Mouse (Mus musculus) urinary bladder, adult 18-20 months (tissue): ENCODE results near the gene Tln2.

Experiments used
- DNase-seq, 2 experiments: peaks; one replicate each; pipeline ENCODE4 v3.0.0; 2022; ENCODE audit warnings: low spot score in 2 of 2, mixed read lengths in 2 of 2

The Tln2 gene

GRCm38 (mm10) chr9:67211220-67211619 is 348.3 kb downstream of the Tln2 start:
- no peak for DNase-seq

DNA sequence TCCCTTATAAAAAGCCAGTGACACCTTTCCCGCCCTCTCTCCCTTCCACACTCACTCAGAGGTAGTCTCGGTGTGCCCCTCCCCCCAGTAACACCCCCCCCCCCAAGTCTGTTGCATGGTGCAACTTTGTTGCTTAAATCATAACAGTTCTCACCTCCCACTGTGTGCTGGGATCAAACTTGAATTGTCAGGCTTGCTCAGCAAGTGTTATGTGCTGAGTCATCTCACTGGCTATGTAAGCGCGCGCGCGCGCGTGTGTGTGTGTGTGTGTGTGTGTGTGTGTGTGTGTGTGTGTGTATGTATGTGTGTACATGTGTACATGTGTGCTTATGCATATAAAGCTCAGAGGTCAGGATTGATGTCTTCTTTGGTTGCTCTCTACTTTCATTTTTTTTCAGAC is 350.1 kb downstream of the Tln2 start:
- DNase-seq: no peak

GRCm38 (mm10) chr9:67208420-67208819 is 351.1 kb downstream of the Tln2 start:
- no peak for DNase-seq

DNA sequence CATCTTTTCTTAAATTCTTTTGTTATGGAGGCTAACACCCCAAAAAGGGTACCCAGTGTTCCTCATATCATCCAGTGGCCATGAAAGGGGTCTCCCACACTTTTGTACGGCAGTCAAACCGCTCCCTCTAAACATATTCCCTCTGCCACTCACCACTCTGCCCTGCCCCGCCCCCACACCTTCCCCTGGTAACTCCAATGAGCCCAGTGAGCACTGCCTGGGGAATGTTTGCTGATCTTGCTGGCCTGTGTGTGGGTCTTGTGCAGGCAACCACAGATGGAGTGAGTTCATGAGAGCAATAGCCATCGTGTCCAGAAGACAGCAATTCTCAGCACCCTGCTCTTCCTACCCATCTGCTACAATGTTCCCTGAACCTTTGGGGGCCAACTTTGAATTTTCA is 354.3 kb downstream of the Tln2 start:
- DNase-seq: no peak

DNA sequence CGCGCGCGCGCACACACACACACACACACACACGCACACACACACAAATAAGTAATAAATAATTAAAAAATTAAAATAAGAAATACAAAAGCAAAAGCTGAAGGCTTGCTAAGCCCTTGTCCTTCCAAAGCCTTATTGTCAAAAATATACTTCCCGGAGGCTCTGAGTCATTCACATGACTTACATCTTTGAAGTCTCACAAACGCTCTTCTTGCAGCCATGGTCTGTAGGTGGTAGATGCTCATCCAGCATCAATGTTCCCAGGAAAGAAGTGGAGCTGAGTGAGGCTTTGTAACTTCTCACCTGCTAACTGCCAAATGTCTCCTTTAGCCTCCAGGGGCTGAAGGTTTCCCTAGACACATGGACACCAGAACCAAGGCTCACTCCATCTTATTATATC is 362.9 kb downstream of the Tln2 start:
- DNase-seq: no peak

DNA sequence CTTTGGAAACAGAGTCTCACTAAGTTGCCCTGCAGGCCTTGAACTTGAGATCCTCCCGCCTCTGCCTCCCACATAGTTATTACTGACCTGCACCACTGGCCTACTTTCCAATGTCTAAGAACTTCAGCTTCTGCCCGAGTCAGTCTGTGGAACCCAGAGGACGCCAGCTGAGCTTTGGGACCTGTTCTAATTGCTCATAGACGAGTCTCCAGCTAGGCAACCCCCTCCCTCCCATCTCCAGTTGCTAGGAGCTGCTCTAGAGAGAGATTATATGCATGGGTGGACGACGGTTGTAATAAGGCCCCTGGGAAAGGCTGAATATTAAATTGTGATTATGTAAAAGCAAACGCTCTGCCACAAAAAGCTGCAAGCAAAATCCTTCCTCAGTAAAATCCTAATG is 364.2 kb downstream of the Tln2 start:
- DNase-seq: no peak

DNA sequence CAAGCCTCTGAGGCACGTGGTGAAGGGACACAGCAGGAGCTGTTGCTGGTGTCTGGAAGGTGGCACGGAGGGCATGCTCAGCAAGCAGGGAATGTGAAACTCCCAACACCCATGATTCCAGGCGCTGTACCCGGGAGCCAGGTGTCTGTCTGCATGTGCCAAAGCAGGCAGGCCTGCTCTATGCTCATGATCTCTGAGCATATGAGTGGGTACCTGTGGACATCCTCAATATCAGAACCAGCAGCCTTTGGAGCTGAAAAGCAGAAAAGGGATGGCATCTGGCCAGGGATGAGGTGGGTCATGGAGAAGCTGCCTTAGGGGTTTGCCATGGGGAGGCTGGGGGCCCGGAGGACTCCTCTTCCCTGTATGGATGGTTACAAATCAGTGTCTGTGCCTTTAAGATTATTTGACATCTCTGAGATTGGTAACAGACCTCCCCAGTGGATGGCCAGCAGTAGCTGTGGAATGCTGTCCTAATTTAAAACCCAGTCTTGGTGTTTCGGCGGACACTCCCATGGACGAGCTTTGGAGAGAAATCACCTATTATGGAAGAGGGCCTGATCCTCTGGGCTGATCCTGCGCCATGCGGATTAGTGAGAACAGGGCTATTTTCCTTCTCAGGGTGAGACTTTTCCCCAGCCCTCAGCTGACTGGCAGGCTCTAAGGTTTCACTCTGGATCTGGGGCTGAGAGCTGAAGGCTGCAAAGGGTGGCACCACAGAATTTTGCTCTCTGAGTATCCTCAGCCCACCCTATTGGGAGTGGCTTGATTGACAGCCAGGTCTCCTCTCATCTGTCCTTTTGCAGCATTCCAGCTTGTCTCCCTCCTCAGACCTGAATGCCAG is 367.8 kb downstream of the Tln2 start:
- peak in 1 of 2 experiments; percentile 6 for DNase-seq

DNA sequence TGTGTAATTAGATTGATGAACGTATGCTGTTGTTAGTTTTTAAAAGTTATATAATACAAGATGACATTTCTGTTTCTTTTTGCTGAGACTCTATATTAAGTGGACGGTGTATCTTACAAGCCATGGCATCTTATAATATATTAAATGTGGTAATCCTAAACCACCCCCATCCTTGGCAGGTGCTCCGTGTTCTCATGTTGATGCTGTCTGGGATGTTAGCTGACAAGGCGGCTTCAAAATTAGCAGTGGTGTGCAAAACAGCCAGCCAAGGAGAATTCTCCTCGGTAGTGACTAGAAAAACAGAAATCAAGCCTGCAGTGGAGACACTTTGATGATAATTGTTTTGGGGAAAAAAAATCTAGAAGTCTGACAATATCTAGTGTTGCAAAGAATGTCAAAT is 371.8 kb downstream of the Tln2 start:
- no peak for DNase-seq

DNA sequence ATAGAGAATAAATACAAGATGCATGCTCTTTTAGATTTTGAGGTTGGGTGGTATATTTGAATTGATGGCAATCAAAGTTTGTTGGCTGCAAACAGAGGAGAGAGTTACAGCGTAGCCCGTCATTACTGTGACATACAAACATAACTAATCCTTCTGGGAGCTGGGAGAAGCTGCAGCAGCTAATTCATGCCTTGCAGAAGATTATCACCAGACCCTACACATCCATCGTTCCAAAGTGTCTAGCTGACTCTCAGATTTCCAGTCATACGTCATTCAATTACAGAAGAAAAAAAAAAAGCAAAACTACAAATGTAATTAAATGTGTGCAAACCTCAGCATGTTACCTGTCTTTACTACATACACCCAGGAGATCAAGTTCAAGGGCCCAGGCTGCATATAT is 372.3 kb downstream of the Tln2 start:
- no peak for DNase-seq

- no peak for DNase-seq
Measured at GRCm38 (mm10) chr9:67184556-67184955, 374.9 kb downstream of the Tln2 start.

DNA sequence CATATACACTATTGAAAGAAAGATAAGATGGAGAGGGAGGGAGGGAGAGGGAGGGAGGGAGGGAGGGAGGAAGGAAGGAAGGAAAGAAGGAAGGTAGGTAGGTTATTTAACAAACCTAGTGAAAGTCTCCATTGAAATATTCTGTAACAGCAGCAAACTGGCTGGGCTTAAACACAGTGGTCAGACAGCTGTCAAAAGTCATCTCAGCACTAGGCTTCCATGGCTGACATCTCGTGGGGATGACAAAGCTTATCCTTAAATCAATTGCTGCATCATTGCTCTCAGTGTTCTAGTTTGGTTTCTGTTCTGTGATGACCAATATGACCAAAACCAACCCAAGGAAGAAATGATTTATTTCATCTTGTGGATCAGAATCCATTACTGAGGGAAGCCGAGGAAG is 376.0 kb downstream of the Tln2 start:
- DNase-seq: no peak

GRCm38 (mm10) chr9:67182006-67182405 is 377.5 kb downstream of the Tln2 start:
- DNase-seq: no peak

- no peak for DNase-seq
Measured at GRCm38 (mm10) chr9:67178709-67179108, 380.8 kb downstream of the Tln2 start.

DNA sequence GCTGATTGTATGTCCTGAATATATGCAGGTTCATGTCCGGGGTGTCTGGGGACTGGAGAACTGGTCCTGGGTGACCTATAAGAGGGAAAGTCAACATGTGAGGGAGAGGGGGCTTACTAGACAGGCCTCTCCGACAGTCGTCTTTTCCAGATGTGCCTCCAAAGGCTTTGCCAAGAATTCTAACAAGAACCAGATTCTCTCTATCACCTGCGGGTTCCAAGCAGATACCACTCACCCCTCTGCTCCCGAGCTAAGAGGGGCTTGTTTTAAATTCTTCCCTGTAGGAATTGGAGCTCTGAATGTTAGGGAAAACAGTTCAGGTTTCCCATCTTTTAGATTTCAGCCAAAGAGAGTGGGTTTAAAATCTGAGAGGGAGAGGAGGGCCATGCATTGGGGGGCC is 381.3 kb downstream of the Tln2 start:
- no peak for DNase-seq

DNA sequence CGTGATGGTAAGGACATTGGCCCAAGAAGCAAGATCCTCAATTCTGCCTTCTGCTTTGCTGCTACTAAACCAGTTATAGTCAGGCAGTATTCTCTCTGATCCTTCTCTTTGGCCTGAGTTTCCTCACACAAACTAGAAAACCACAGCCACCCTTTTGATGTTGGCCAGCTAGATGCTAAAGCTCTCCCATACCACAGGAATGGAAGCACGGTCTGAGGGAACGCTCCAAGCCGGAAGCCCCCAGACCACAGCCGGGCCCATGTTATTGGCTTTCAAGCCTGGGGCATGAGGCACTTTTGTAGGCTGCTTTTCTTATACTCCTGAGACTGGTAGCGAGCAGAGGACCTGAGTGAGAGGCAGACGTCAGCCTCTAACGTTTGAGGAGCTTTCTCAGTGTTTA is 383.4 kb downstream of the Tln2 start:
- no peak for DNase-seq

GRCm38 (mm10) chr9:67173816-67174215 is 385.7 kb downstream of the Tln2 start:
- no peak for DNase-seq

DNA sequence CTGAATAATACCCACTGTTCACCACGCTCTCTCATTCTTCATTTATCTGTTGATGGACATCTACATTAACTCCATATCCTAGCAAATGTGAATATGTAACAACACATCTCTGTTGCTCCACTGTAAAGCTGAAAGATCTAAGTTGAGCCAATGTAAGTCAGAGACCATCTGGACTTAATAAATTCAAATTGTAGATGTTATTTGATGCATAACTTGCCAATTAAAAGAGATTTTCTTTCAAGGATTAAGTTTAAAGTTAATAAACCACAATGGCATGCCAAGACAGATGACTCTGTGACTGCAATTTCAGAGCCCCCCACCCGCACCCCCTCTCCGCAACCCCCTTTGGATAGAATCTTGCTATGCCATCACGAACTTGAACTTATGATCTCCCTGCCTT is 386.3 kb downstream of the Tln2 start:
- no peak for DNase-seq

DNA sequence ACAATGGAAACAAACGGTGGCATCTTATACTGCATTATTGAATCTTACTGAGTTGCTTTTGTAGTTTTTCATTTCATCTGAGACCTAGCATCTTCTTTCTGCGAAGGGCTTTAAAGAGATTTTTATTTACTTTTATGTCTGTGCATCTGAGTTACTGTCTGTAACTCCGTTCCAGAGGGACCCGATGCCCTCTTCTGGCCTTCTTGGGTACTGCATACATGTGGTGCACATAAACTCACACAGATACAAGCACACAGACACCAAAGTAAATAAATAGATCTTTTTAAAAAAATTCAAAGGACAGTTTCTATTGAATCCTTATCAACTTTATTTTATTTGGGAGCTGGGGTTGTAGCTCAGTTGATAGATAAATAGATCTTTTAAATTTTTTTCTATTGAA is 388.1 kb downstream of the Tln2 start:
- DNase-seq: no peak

DNA sequence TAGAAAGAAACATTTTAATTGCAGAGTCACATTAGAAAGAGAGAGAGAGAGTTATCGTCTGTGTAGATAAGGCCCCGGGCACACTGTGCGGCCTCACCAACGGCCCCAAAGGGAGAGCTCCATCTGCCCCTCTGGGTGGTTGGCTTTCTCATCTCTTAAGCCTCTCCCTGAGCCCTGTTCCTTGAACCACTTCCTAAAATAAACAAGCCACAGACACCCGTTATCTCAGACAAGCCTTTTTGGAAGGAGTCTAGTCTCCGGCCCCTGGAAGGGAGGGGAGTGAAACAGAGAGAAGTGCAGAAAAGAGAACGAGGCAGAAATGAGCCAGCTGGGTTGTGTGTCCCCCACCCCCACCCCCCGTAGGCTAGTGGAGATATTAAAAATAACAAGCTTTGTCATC is 388.7 kb downstream of the Tln2 start:
- DNase-seq: peak in 1 of 2 experiments; percentile 12

DNA sequence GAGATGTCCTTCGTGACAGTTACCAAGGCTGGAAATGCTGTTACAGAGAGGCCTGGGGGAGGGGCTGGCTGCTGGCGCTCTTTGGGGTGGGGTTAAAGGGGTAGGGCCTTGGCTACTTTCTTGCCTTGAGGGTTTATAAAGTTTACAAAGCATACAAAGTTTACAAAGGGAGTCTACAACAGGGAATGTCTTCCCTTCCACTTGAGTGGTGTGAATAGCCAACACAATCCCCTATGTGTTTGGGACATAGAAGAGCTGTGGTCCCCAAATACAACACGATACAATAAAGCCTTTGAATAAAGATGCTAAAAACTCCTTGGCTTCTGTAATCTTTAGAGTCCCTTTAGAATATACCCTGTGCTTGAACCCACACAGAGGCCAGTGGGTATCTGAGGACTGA is 389.5 kb downstream of the Tln2 start:
- no peak for DNase-seq
